Mouse (Mus musculus) heart, adult 2 months (tissue): ENCODE measurements around the gene Polr2a. TPM values are rescaled to one million over a fixed set of nuclear protein-coding genes. Genes with fewer than 3 reads are reported as not detected.
A peak's percentile ranks its signal among the peaks of the same experiment; 100 is the strongest.

Experiments used
- DNase-seq, 2 experiments: peaks; one replicate each; pipeline ENCODE4 v3.0.0; 2021
- H3K27ac ChIP-seq: fragments of 200-600 bp; 2 replicates; pipeline ENCODE4 v1.8.1; 2022
- H3K27me3 ChIP-seq: fragments of 200-500 bp; 2 replicates; pipeline ENCODE4 v1.6.1; 2012; ENCODE audit warnings: mild to moderate bottlenecking, low read length, inconsistent platforms, mixed read lengths; ENCODE audit not compliant: control insufficient read depth, insufficient read depth
- H3K36me3 ChIP-seq: fragments of 200-500 bp; 2 replicates; pipeline ENCODE4 v1.6.1; 2012; ENCODE audit warnings: low read length, inconsistent platforms; ENCODE audit not compliant: control insufficient read depth, insufficient read depth
- H3K4me1 ChIP-seq: fragments of 200-500 bp; 2 replicates; pipeline ENCODE4 v1.6.1; 2011; ENCODE audit warnings: low read length; ENCODE audit not compliant: control insufficient read depth, insufficient read depth
- H3K4me3 ChIP-seq: fragments of 200-600 bp; 2 replicates; pipeline ENCODE4 v1.8.1; 2022
- H3K79me2 ChIP-seq: fragments of 200-500 bp; replicated peaks from 2 replicates; pipeline ENCODE4 v1.6.1; 2012; ENCODE audit warnings: mild to moderate bottlenecking, inconsistent platforms, low read length, moderate library complexity, mixed read lengths; ENCODE audit not compliant: control insufficient read depth, insufficient read depth
- H3K9ac ChIP-seq: fragments of 200-500 bp; 2 replicates; pipeline ENCODE4 v1.6.1; 2012; ENCODE audit warnings: low read depth, mild to moderate bottlenecking, control low read depth, inconsistent platforms, low read length, mixed read lengths
- CTCF ChIP-seq: fragments of 200-600 bp; IDR thresholded peaks from 2 replicates; pipeline ENCODE4 v1.8.1; 2022; ENCODE audit warnings: antibody characterized with exemption, mild to moderate bottlenecking, moderate library complexity
- EP300 ChIP-seq: fragments of 200-500 bp; IDR thresholded peaks from 2 replicates; pipeline ENCODE4 v1.6.1; 2011; ENCODE audit warnings: low read depth, low read length, control low read depth; ENCODE audit not compliant: insufficient read depth
- POLR2A ChIP-seq: fragments of 200-500 bp; IDR thresholded peaks from 2 replicates; pipeline ENCODE4 v1.6.1; 2011; ENCODE audit warnings: mild to moderate bottlenecking, low read depth, low read length, control low read depth; ENCODE audit not compliant: insufficient read depth
- WGBS: fragments of 180-500 bp; shearing (Covaris S2); methylation state at CpG from one replicate; pipeline ENCODE4 v1.1.7; 2018; 5-methylcytosine and 5-hydroxymethylcytosine counted together
- intact Hi-C: fragments of 180-260 bp; cut with DNase I; formaldehyde crosslinking; loops from one replicate; pipeline ENCODE4 v1.15.1; 2025
- polyA plus RNA-seq: library from polyadenylated mRNA; depleted of rRNA; stranded (reverse); fragments of >200 nt; gene quantifications from 2 replicates; pipeline ENCODE4 v1.2.3, GENCODE M21; 2012
- total RNA-seq, 2 experiments: library from RNA; stranded (reverse); gene quantifications; 2 replicates each; pipeline ENCODE4 v1.2.3; 2021

The Polr2a gene
- total and polyA plus RNA-seq, 3 experiments: 15.6 to 30.4 (median 25.3) TPM

- Histone ChIP-seq H3K4me1 (peaks cover 4% of the 10 kb centered on the region), H3K27ac (no peak overlapping the region), H3K36me3 (no peaks in the 10 kb centered on the region), H3K27me3 (no peaks in the 10 kb centered on the region), H3K9ac (no peak overlapping the region), H3K4me3 (no peak overlapping the region), H3K79me2 (no peaks in the 10 kb centered on the region)
- intact Hi-C loops: no loop called here
- DNase-seq: no peak
- 88% methylated on average over 3 of the region's 3 CpGs for WGBS
- TF ChIP-seq EP300 (no peak), CTCF (no peak), POLR2A (no peak)
These were observed 48.0 kb downstream of the Polr2a start for GRCm38 (mm10) chr11:69710470-69710869.

DNA sequence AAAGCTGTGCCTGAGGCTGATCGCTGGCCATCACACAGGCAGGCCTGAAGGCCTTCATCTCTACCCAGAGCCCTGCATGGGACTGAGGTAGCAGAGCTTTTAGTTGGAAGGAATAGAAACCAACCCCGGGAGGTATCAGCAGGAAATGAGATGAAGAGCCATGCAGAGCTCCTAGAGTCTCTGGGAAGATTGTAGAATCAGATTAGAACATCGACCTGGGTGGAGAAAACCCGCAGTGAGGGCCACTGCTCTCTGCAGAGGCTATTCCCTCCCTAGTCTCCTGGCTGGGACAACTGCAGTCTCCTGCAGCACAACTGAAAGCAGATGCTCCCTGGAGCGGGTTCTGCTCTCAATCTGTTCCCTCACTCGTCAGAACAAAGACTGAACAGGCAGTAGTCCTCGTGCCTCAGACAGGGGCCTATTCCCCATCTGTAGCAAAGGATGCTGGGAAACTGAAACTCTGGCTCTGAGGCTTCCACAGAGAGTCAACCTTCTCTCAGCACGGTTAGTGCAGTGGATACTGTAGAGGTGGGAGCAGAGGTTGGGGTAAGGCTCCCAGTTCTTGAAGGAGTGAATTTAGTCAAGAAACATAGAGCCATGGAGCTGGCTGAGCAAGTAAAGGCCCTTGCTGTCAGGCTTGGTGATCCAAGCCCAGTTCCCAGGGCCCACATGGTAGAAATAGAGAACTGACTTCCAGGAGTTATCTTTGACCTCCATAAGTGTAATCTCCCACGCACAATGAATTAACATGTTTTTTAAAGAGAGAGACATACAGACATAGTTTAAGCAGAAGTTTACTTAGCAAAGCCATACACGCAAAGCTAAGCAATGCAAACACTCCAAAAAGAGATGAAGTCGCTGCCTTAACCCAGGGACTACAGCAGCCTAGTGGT, 48.6 kb downstream of the Polr2a start:
- Histone ChIP-seq H3K4me1 (peaks cover 4% of the 10 kb centered on the region; the same call in 1 of the 2 replicates), H3K4me3 (no peak overlapping the region), H3K36me3 (no peaks in the 10 kb centered on the region), H3K27ac (no peak overlapping the region), H3K79me2 (no peaks in the 10 kb centered on the region), H3K27me3 (no peaks in the 10 kb centered on the region), H3K9ac (no peak overlapping the region)
- TF ChIP-seq POLR2A (no peak), CTCF (no peak), EP300 (no peak)
- DNase-seq: no peak
- intact Hi-C loops: no loop called here
- 57% methylated on average over 11 of the region's 11 CpGs for WGBS

DNA sequence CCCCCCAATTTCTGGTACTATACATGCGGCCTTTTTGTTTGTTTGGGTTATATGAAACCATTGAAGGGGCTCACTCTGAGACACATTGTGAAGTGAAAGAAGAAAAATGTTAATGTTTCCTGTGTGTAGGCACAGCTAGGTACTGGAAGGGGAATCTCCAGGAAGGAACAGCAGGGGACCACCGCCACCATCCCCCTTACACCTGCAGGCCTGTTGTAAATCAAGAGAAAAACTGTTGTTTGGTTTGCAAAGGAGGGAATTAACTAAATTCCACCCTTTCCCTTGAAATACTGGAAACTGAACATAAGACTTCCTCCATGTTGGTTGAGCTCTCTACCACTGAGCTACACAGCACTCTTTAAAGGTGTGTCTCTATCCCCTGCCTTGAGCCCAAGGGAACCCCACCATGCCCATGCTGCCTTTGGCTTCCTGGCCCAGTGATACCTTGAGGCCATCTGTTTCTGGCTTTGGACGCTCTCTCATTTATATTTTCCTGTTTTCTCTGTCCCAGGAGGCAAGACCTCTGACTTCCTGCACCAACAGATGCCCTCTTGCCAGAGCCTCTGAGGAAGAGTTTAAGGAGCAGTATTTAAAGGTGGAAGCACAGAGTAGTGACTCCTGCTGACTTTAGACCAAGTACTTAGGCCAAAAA, 49.7 kb downstream of the Polr2a start:
- Histone ChIP-seq H3K9ac (no peak overlapping the region), H3K4me3 (no peak overlapping the region), H3K36me3 (no peaks in the 10 kb centered on the region), H3K27me3 (no peaks in the 10 kb centered on the region), H3K4me1 (peaks cover 4% of the 10 kb centered on the region; the same call in 1 of the 2 replicates), H3K27ac (no peak overlapping the region), H3K79me2 (no peaks in the 10 kb centered on the region)
- intact Hi-C loops: no loop called here
- TF ChIP-seq EP300 (no peak), CTCF (no peak)
- WGBS: 76% methylated on average over 3 of the region's 3 CpGs
- DNase-seq: no peak

DNA sequence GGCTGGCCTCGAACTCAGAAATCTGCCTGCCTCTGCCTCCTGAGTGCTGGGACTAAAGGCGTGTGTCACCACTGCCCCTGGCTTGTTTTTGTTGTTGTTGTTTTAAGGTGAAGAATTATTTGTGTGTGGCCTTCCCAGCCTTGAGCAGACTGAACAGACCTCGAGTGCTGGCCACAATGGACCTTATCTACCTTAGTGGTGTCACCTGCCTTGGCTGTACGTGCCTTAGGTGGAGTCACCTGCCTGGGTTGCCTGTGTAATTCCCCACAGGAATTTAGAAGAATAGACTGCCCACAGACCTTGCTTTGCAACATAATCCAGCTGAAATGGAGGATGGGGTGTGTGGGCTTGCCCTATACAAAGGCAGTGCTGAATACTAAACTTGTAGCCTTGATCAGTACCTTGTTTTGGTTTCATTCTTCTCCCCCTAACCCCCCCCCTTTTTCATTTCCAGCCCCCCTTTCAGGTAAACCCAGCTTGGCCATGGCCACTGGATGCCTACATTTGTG, 50.5 kb downstream of the Polr2a start:
- Histone ChIP-seq H3K9ac (no peak overlapping the region), H3K27ac (no peak overlapping the region), H3K27me3 (no peaks in the 10 kb centered on the region), H3K4me1 (peaks cover 4% of the 10 kb centered on the region; the same call in 1 of the 2 replicates), H3K79me2 (no peaks in the 10 kb centered on the region), H3K36me3 (no peaks in the 10 kb centered on the region), H3K4me3 (no peak overlapping the region)
- 88% methylated on average over 4 of the region's 4 CpGs for WGBS
- no peak for DNase-seq
- TF ChIP-seq POLR2A (no peak), EP300 (no peak), CTCF (no peak)
- intact Hi-C loops: no loop called here

- Histone ChIP-seq H3K4me1 (peaks cover 4% of the 10 kb centered on the region; the same call in 1 of the 2 replicates), H3K27ac (peak overlapping the region; percentile 47), H3K4me3 (no peak overlapping the region), H3K79me2 (no peaks in the 10 kb centered on the region), H3K27me3 (no peaks in the 10 kb centered on the region), H3K9ac (no peak overlapping the region), H3K36me3 (no peaks in the 10 kb centered on the region)
- no peak for TF ChIP-seq EP300
- no peak for TF ChIP-seq POLR2A
- no peak for TF ChIP-seq CTCF
- 87% methylated on average over 4 of the region's 4 CpGs for WGBS
- no peak for DNase-seq
- intact Hi-C loops: no loop called here
These were observed 51.0 kb downstream of the Polr2a start for GRCm38 (mm10) chr11:69707480-69707847.
